Mouse (Mus musculus) CD4-positive naive resting alpha-beta T cell, adult 76 days (primary cell): ENCODE measurements around the gene Rcor1. TPM values are rescaled to one million over a fixed set of nuclear protein-coding genes. Genes with fewer than 3 reads are reported as not detected.

ENCODE experiments used
- total RNA-seq: library from RNA; stranded (reverse); gene quantifications from one replicate; pipeline ENCODE4 v1.2.4, GENCODE M21; 2023

Gene Rcor1
- total RNA-seq = 50.0 TPM

GRCm38 (mm10) chr12:111038976-111039612, at the start of gene Rcor1:
Gene Rcor1 (plus strand): TSS chr12:111039351.

Other genes with a start within 250 kb of the Rcor1 start
- gene Mok, start 198.4 kb upstream of the Rcor1 start, total RNA-seq = not detected
- gene Zfp839, start 189.1 kb upstream of the Rcor1 start, total RNA-seq = 3.6 TPM
- 33.4 TPM for gene Cinp, start 150.2 kb upstream of the Rcor1 start, total RNA-seq
- gene Tecpr2, start 150.1 kb upstream of the Rcor1 start, total RNA-seq = 6.4 TPM
- gene Ankrd9, start 60.3 kb upstream of the Rcor1 start, total RNA-seq = 4.1 TPM
- 50.7 TPM for gene Traf3, start 127.0 kb downstream of the Rcor1 start, total RNA-seq
- gene 4930595D18Rik, start 145.1 kb downstream of the Rcor1 start, total RNA-seq = not detected
- 2.7 TPM for gene Amn, start 231.7 kb downstream of the Rcor1 start, total RNA-seq